ENCODE assay signal across 18 mouse cellular contexts in the genomic region with DNA sequence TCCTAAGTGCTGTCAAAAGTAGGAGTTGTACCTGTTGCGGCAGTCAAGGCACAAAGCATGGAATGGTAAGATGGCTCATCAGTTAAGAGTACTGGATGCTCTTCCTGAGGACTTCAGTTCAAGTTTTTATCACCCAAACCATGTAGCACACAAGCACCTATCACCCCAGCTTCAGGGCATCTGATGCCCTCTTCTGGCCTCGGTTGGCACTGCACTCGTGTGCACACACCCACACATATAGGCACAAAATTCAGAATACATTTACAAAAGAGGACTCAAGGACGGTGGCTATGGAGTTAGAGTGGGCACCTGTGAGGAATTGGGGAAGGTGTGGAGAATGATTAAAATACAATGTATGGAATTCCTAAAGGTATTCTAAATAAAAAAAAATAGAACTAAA.
A peak's percentile ranks its signal among the peaks of the same experiment; 100 is the strongest.
DNase-seq lines count a peak whose midpoint lies in the region; ATAC-seq and TF ChIP-seq lines count a peak whose summit lies in the region.
"Had no signal": no experiment of that assay in that cellular context is flagged by ENCODE, and none has a peak within 500 bp of the region (broad histone marks: within the 10 kb centered on the region; RNA-seq: fewer than 3 reads in every experiment).

No protein-coding gene starts in this region.

- DNase-seq in heart, adult 2 months, result no peak
- no peak for DNase-seq in liver, adult 2 months (ENCODE audit: extremely low read depth, low read depth, low spot score)
- no peak for DNase-seq in testis, postnatal 10 days (ENCODE audit: low spot score)
- DNase-seq in right cerebral cortex, adult 18-20 months, result no peak
- DNase-seq: adrenal gland, adult 2 months; cerebellum, adult 9-11 months; gastrocnemius, postnatal 10 days; kidney, postnatal 4 days; midbrain, embryonic 14.5 days; right cerebral cortex, postnatal 14 days; thymus, postnatal 14 days had no signal

- intact Hi-C loops in heart, adult 2 months (cut with DNase I), result no loop called here

- no peak for TF ChIP-seq EP300 in heart, adult 2 months (IDR thresholded peaks at IDR 0.05; ENCODE audit: insufficient read depth, low read depth, low read length)

- peaks cover 6% of the 10 kb centered on the region for H3K36me3 ChIP-seq in heart, adult 2 months (ENCODE audit: control insufficient read depth, insufficient read depth, low read length)
- H3K36me3 ChIP-seq in heart, embryonic 12.5 days, result no peaks in the 10 kb centered on the region
- H3K36me3 ChIP-seq in liver, adult 2 months (ENCODE audit: control insufficient read depth, insufficient read depth, low read length), result no peaks in the 10 kb centered on the region
- H3K36me3 ChIP-seq in liver, embryonic 12.5 days, result no peaks in the 10 kb centered on the region
- no peaks in the 10 kb centered on the region for H3K36me3 ChIP-seq in testis, adult 2 months (ENCODE audit: control insufficient read depth, insufficient read depth, low read length)
- H3K36me3 ChIP-seq: forebrain, embryonic 12.5 days; hindbrain, embryonic 10.5 days; lung, embryonic 15.5 days; neural tube, embryonic 15.5 days had no signal

- no peak overlapping the region for H3K4me2 ChIP-seq in heart, embryonic 12.5 days
- no peak overlapping the region for H3K4me2 ChIP-seq in liver, embryonic 12.5 days
- H3K4me2 ChIP-seq: forebrain, embryonic 12.5 days; lung, embryonic 15.5 days; neural tube, embryonic 15.5 days had no signal

- 100% methylated on average over 4 of the region's 4 CpGs for WGBS in heart, adult 2 months
- 95% methylated on average over 4 of the region's 4 CpGs for WGBS in heart, embryonic 12.5 days
- 97% methylated on average over 4 of the region's 4 CpGs for WGBS in liver, adult 2 months
- WGBS in liver, embryonic 12.5 days (ENCODE audit: insufficient replicate concordance), result 81% methylated on average over 4 of the region's 4 CpGs

- H3K4me1 ChIP-seq in heart, adult 2 months (ENCODE audit: control insufficient read depth, insufficient read depth, low read length), result peaks cover 12% of the 10 kb centered on the region
- H3K4me1 ChIP-seq in heart, embryonic 12.5 days (replicated peaks), result peaks cover 35% of the 10 kb centered on the region
- peaks cover 15% of the 10 kb centered on the region for H3K4me1 ChIP-seq in liver, adult 2 months (ENCODE audit: control insufficient read depth, insufficient read depth, low read length)
- no peaks in the 10 kb centered on the region for H3K4me1 ChIP-seq in liver, embryonic 12.5 days
- peaks cover 2% of the 10 kb centered on the region for H3K4me1 ChIP-seq in testis, adult 2 months (ENCODE audit: control insufficient read depth, insufficient read depth, low read length)

- H3K4me3 ChIP-seq in heart, adult 2 months, result no peak overlapping the region
- no peak overlapping the region for H3K4me3 ChIP-seq in heart, embryonic 12.5 days
- H3K4me3 ChIP-seq in liver, adult 2 months (ENCODE audit: insufficient read depth, low read depth, low read length), result no peak overlapping the region
- H3K4me3 ChIP-seq in liver, embryonic 12.5 days, result no peak overlapping the region
- no peak overlapping the region for H3K4me3 ChIP-seq in testis, adult 2 months (ENCODE audit: control insufficient read depth, low read depth, low read length)
- H3K4me3 ChIP-seq: forebrain, embryonic 12.5 days; hindbrain, embryonic 10.5 days; lung, embryonic 15.5 days; neural tube, embryonic 15.5 days had no signal

- H3K79me2 ChIP-seq in heart, adult 2 months (replicated peaks; ENCODE audit: control insufficient read depth, insufficient read depth, low read length), result no peaks in the 10 kb centered on the region
- no peaks in the 10 kb centered on the region for H3K79me2 ChIP-seq in liver, adult 2 months (ENCODE audit: control insufficient read depth, insufficient read depth, low read length)

- TF ChIP-seq POLR2A in heart, adult 2 months (IDR thresholded peaks at IDR 0.05; ENCODE audit: insufficient read depth, low read depth, low read length), result no peak
- TF ChIP-seq POLR2A in liver, adult 2 months (IDR thresholded peaks at IDR 0.05; ENCODE audit: extremely low read depth, insufficient read depth, low read length), result no peak
- TF ChIP-seq POLR2A in testis, adult 2 months (IDR thresholded peaks at IDR 0.05; ENCODE audit: control insufficient read depth, low read depth, low read length), result no peak

- H3K9me3 ChIP-seq in heart, embryonic 12.5 days (replicated peaks), result no peaks in the 10 kb centered on the region
- H3K9me3 ChIP-seq in liver, embryonic 12.5 days (replicated peaks), result 0 out of 2 replicates have a peak, but pooled peaks cover 4% of the 10 kb centered on the region
- H3K9me3 ChIP-seq: lung, embryonic 15.5 days; neural tube, embryonic 15.5 days had no signal

- H3K9ac ChIP-seq in heart, adult 2 months (ENCODE audit: low read depth, low read length), result no peak overlapping the region
- no peak overlapping the region for H3K9ac ChIP-seq in heart, embryonic 12.5 days
- no peak overlapping the region for H3K9ac ChIP-seq in liver, adult 2 months (ENCODE audit: low read depth, low read length)
- H3K9ac ChIP-seq in liver, embryonic 12.5 days, result no peak overlapping the region
- H3K9ac ChIP-seq: forebrain, embryonic 12.5 days; lung, embryonic 15.5 days; neural tube, embryonic 15.5 days had no signal

- H3K27ac ChIP-seq in heart, adult 2 months, result no peak overlapping the region
- H3K27ac ChIP-seq in heart, embryonic 12.5 days (ENCODE audit: poor library complexity, severe bottlenecking), result no peak overlapping the region
- no peak overlapping the region for H3K27ac ChIP-seq in liver, adult 2 months (replicated peaks; ENCODE audit: insufficient read depth, low read depth, low read length)
- no peak overlapping the region for H3K27ac ChIP-seq in liver, embryonic 12.5 days
- H3K27ac ChIP-seq in testis, adult 2 months (ENCODE audit: control insufficient read depth, insufficient read depth, low read depth, low read length), result no peak overlapping the region
- H3K27ac ChIP-seq: forebrain, embryonic 12.5 days; hindbrain, embryonic 10.5 days; lung, embryonic 15.5 days; neural tube, embryonic 15.5 days had no signal

- peak; percentile 18 for TF ChIP-seq CTCF in heart, adult 2 months (IDR thresholded peaks at IDR 0.05)
- peak; percentile 24; the same call in 1 of the 2 replicates for TF ChIP-seq CTCF in liver, adult 2 months (IDR thresholded peaks at IDR 0.05; ENCODE audit: low read depth, low read length)
- TF ChIP-seq CTCF in testis, adult 2 months (IDR thresholded peaks at IDR 0.05; ENCODE audit: control insufficient read depth, insufficient read depth, insufficient replicate concordance, low read depth, low read length), result peak; percentile 25; the same call in 1 of the 2 replicates

- no peak for ATAC-seq in heart, embryonic 12.5 days (ENCODE audit: insufficient number of reproducible peaks, low FRiP score)
- no peak for ATAC-seq in liver, embryonic 12.5 days

- H3K27me3 ChIP-seq in heart, adult 2 months (ENCODE audit: control insufficient read depth, insufficient read depth, low read length), result no peaks in the 10 kb centered on the region
- no peaks in the 10 kb centered on the region for H3K27me3 ChIP-seq in heart, embryonic 12.5 days (replicated peaks)
- no peaks in the 10 kb centered on the region for H3K27me3 ChIP-seq in liver, adult 2 months (ENCODE audit: control insufficient read depth, insufficient read depth, low read length)
- no peaks in the 10 kb centered on the region for H3K27me3 ChIP-seq in liver, embryonic 12.5 days (replicated peaks)
- H3K27me3 ChIP-seq in testis, adult 2 months (ENCODE audit: control insufficient read depth, insufficient read depth, low read length), result no peaks in the 10 kb centered on the region
- H3K27me3 ChIP-seq: lung, embryonic 15.5 days; neural tube, embryonic 15.5 days had no signal
